ENCODE assay signal across 9 mouse cellular contexts in genomic region chr7:143013420-143014178, GRCm38 (mm10). TPM values are rescaled to one million over a fixed set of nuclear protein-coding genes. Genes with fewer than 3 reads are reported as not detected.
DNase-seq lines count a peak whose midpoint lies in the region; ATAC-seq and TF ChIP-seq lines count a peak whose summit lies in the region.
"Had no signal": no experiment of that assay in that cellular context is flagged by ENCODE, and none has a peak within 500 bp of the region (broad histone marks: within the 10 kb centered on the region; RNA-seq: fewer than 3 reads in every experiment).

No protein-coding gene starts in this region.

- no peak for TF ChIP-seq RAD21 in MEL (IDR thresholded peaks at IDR 0.05; ENCODE audit: low read depth, low read length)

- H3K79me2 ChIP-seq in MEL (ENCODE audit: control insufficient read depth, insufficient read depth, low read length, poor library complexity) = peaks cover 3% of the 10 kb centered on the region; the same call in 1 of the 2 replicates

- H3K4me3 ChIP-seq in kidney, adult 2 months (ENCODE audit: insufficient read depth, low read depth, low read length) = no peak overlapping the region
- no peak overlapping the region for H3K4me3 ChIP-seq in MEL (ENCODE audit: control insufficient read depth in 1 of 2, insufficient read depth in 1 of 2, low read depth in 2 of 2, low read length in 2 of 2)
- H3K4me3 ChIP-seq in heart, embryonic 15.5 days = no peak overlapping the region
- H3K4me3 ChIP-seq in lung, embryonic 14.5 days (ENCODE audit: low read depth, low read length) = no peak overlapping the region
- H3K4me3 ChIP-seq: neural tube, embryonic 12.5 days had no signal

- H3K4me2 ChIP-seq in heart, embryonic 15.5 days = no peak overlapping the region
- no peak overlapping the region for H3K4me2 ChIP-seq in lung, embryonic 14.5 days
- H3K4me2 ChIP-seq: neural tube, embryonic 12.5 days had no signal

- no peaks in the 10 kb centered on the region for H3K9me3 ChIP-seq in MEL (replicated peaks; ENCODE audit: insufficient read depth, low read length)
- no peaks in the 10 kb centered on the region for H3K9me3 ChIP-seq in heart, embryonic 15.5 days (replicated peaks)
- H3K9me3 ChIP-seq in lung, embryonic 14.5 days (ENCODE audit: low read depth, low read length) = no peaks in the 10 kb centered on the region
- H3K9me3 ChIP-seq: neural tube, embryonic 12.5 days had no signal

- no peaks in the 10 kb centered on the region for H3K27me3 ChIP-seq in kidney, adult 2 months (replicated peaks; ENCODE audit: control insufficient read depth, insufficient read depth, low read length)
- no peaks in the 10 kb centered on the region for H3K27me3 ChIP-seq in MEL (ENCODE audit: control insufficient read depth in 1 of 2, insufficient read depth in 2 of 2, low read length in 2 of 2)
- H3K27me3 ChIP-seq in heart, embryonic 15.5 days = no peaks in the 10 kb centered on the region
- H3K27me3 ChIP-seq in lung, embryonic 14.5 days (ENCODE audit: insufficient read depth, low read length) = no peaks in the 10 kb centered on the region
- H3K27me3 ChIP-seq: neural tube, embryonic 12.5 days had no signal

- peak; percentile 36 for DNase-seq in kidney, adult 2 months
- DNase-seq in kidney, adult 11 months = no peak
- DNase-seq in MEL (ENCODE audit: low read depth, low spot score) = peak; percentile 49
- DNase-seq in cerebellum, adult 9-10 months = peak; percentile 70
- no peak for DNase-seq in lung, embryonic 14.5 days
- peak; percentile 59 for DNase-seq in urinary bladder, postnatal 25 days (ENCODE audit: low spot score)
- DNase-seq in thymus, postnatal 4 days = no peak

- no peak for TF ChIP-seq POLR2A in kidney, adult 2 months (IDR thresholded peaks at IDR 0.05; ENCODE audit: low read depth, low read length)
- TF ChIP-seq POLR2A in MEL (IDR thresholded peaks at IDR 0.05; ENCODE audit: control insufficient read depth in 1 of 2, insufficient read depth in 1 of 2, low read depth in 1 of 2, low read length in 2 of 2, poor library complexity in 1 of 2) = peak in 1 of 2 experiments; percentile 24; a peak in 1 of 4 replicates

- 0 out of 2 replicates have a peak, but pooled peaks have one; percentile 17 for ATAC-seq in heart, embryonic 15.5 days (replicated peaks; ENCODE audit: insufficient number of reproducible peaks, insufficient read depth, low FRiP score, low read depth)
- no peak for ATAC-seq in lung, embryonic 14.5 days (ENCODE audit: insufficient read depth)

- WGBS in kidney, adult 2 months = 73% methylated on average over 8 of the region's 8 CpGs
- 63% methylated on average over 8 of the region's 8 CpGs for WGBS in heart, embryonic 15.5 days
- WGBS in lung, embryonic 14.5 days = 60% methylated on average over 8 of the region's 8 CpGs

- TF ChIP-seq EP300 in MEL (IDR thresholded peaks at IDR 0.05; ENCODE audit: low read depth in 1 of 2, low read length in 2 of 2) = 0 out of 4 replicates have a peak, but pooled peaks of 1 of the 2 experiments have one; percentile 8

- no peak overlapping the region for H3K27ac ChIP-seq in kidney, adult 2 months (ENCODE audit: insufficient read depth, low read depth, low read length)
- H3K27ac ChIP-seq in MEL (ENCODE audit: control insufficient read depth, low read depth, low read length) = peak overlapping the region; percentile 13; the same call in 1 of the 2 replicates
- H3K27ac ChIP-seq in heart, embryonic 15.5 days = peak overlapping the region; percentile 55
- peak overlapping the region; percentile 58; the same call in 1 of the 2 replicates for H3K27ac ChIP-seq in lung, embryonic 14.5 days (ENCODE audit: low read depth)
- H3K27ac ChIP-seq: neural tube, embryonic 12.5 days had no signal

- TF ChIP-seq CTCF in kidney, adult 2 months (conservative IDR thresholded peaks at IDR 0.05; ENCODE audit: insufficient read depth, insufficient read length, low read depth, low read length) = no peak
- TF ChIP-seq CTCF in MEL (IDR thresholded peaks at IDR 0.05 in 2 of 3, conservative IDR thresholded peaks at IDR 0.05 in 1 of 3; ENCODE audit: control insufficient read depth in 1 of 3, insufficient read depth in 1 of 3, low read depth in 2 of 3, low read length in 3 of 3, poor library complexity in 1 of 3, severe bottlenecking in 1 of 3) = no peak
- no peak for TF ChIP-seq CTCF in lung, embryonic 14.5 days (IDR thresholded peaks at IDR 0.05; ENCODE audit: low read depth)

- H3K9ac ChIP-seq in MEL (ENCODE audit: control insufficient read depth, low read depth, low read length, poor library complexity, severe bottlenecking) = no peak overlapping the region
- no peak overlapping the region for H3K9ac ChIP-seq in heart, embryonic 15.5 days
- H3K9ac ChIP-seq in lung, embryonic 14.5 days = no peak overlapping the region
- H3K9ac ChIP-seq: neural tube, embryonic 12.5 days had no signal

- peaks cover 10% of the 10 kb centered on the region for H3K4me1 ChIP-seq in kidney, adult 2 months (ENCODE audit: control insufficient read depth, insufficient read depth, low read length)
- peaks cover 13 to 66% of the 10 kb centered on the region in 2 experiments for H3K4me1 ChIP-seq in MEL (ENCODE audit: control insufficient read depth in 1 of 2, insufficient read depth in 2 of 2, low read length in 2 of 2)
- H3K4me1 ChIP-seq in heart, embryonic 15.5 days (replicated peaks) = peaks cover 85% of the 10 kb centered on the region
- H3K4me1 ChIP-seq in lung, embryonic 14.5 days (ENCODE audit: insufficient read depth) = peaks cover 46% of the 10 kb centered on the region

- H3K36me3 ChIP-seq in kidney, adult 2 months (ENCODE audit: control insufficient read depth, insufficient read depth, low read length) = no peaks in the 10 kb centered on the region
- peaks cover 0 to 43% of the 10 kb centered on the region in 2 experiments; a peak in 3 of 4 replicates for H3K36me3 ChIP-seq in MEL (ENCODE audit: control insufficient read depth in 1 of 2, insufficient read depth in 2 of 2, low read length in 2 of 2)
- H3K36me3 ChIP-seq in heart, embryonic 15.5 days = no peaks in the 10 kb centered on the region
- no peaks in the 10 kb centered on the region for H3K36me3 ChIP-seq in lung, embryonic 14.5 days (ENCODE audit: insufficient read depth)
- H3K36me3 ChIP-seq: neural tube, embryonic 12.5 days had no signal

TF ChIP-seq in MEL, 35 proteins besides CTCF, POLR2A, EP300 and RAD21:
- TF ChIP-seq KAT2A (conservative IDR thresholded peaks at IDR 0.05; ENCODE audit: low read depth, low read length) (no peak), SMC3 (IDR thresholded peaks at IDR 0.05; ENCODE audit: low read depth, low read length) (peak; percentile 15; the same call in 1 of the 2 replicates), POLR2AphosphoS2 (IDR thresholded peaks at IDR 0.05; ENCODE audit: low read length) (peak; percentile 8), MXI1 (IDR thresholded peaks at IDR 0.05; ENCODE audit: low read depth, low read length) (no peak), TAL1 (IDR thresholded peaks at IDR 0.05; ENCODE audit: low read length) (no peak), ETS1 (IDR thresholded peaks at IDR 0.05; ENCODE audit: low read depth, low read length) (no peak), ZMIZ1 (IDR thresholded peaks at IDR 0.05; ENCODE audit: low read depth, low read length) (peak; percentile 66; the same call in 1 of the 2 replicates), MAZ (IDR thresholded peaks at IDR 0.05; ENCODE audit: low read depth, low read length) (no peak)

RNA-seq across cellular contexts. Expression of gene Tspan32, which starts 8.8 kb away (rescaled TPM):
- 0.99 and 5.1 TPM in 2 replicates for polyA plus RNA-seq in kidney, adult 2 months (2012; rRNA removed)
- 159 and 205 TPM in 2 replicates for total RNA-seq in MEL (2012; rRNA removed)
- 100 to 1,000 TPM in 1 of 2 experiments, 10 to 100 TPM in 1; 53.5 to 212 TPM for polyA plus RNA-seq in MEL (2012; ENCODE audit: insufficient read depth in 1 of 2, insufficient read length in 2 of 2, low read depth in 1 of 2, low replicate concordance in 2 of 2, missing spikeins in 1 of 2)
- 2.4 and 3.7 TPM in 2 replicates for polyA plus RNA-seq in heart, embryonic 15.5 days (2015; fragmentation: Nextera tagmentation; extraction: Ambion mirVana)
- polyA plus RNA-seq in lung, embryonic 14.5 days (2014; fragmentation: Nextera tagmentation; extraction: Ambion mirVana) = 1.1 and 2.1 TPM in 2 replicates

RNA-seq across cellular contexts. Expression of gene Cd81, which starts 38.9 kb away (rescaled TPM):
- polyA plus RNA-seq in kidney, adult 2 months (2012; rRNA removed) = 801 and 824 TPM in 2 replicates
- total RNA-seq in MEL (2012; rRNA removed) = 86.8 and 105 TPM in 2 replicates
- 100 to 1,000 TPM in 1 of 2 experiments, not detected in 1; 133 TPM for polyA plus RNA-seq in MEL (2012; ENCODE audit: insufficient read depth in 1 of 2, insufficient read length in 2 of 2, low read depth in 1 of 2, low replicate concordance in 2 of 2, missing spikeins in 1 of 2)
- polyA plus RNA-seq in heart, embryonic 15.5 days (2015; fragmentation: Nextera tagmentation; extraction: Ambion mirVana) = 780 and 813 TPM in 2 replicates
- polyA plus RNA-seq in lung, embryonic 14.5 days (2014; fragmentation: Nextera tagmentation; extraction: Ambion mirVana) = 654 and 667 TPM in 2 replicates

RNA-seq across cellular contexts. Expression of gene Ascl2, which starts 44.5 kb away (rescaled TPM):
- 0.11 and 0.30 TPM in 2 replicates for polyA plus RNA-seq in kidney, adult 2 months (2012; rRNA removed)
- not detected in 2 replicates for total RNA-seq in MEL (2012; rRNA removed)
- polyA plus RNA-seq in MEL (2012; ENCODE audit: insufficient read depth in 1 of 2, insufficient read length in 2 of 2, low read depth in 1 of 2, low replicate concordance in 2 of 2, missing spikeins in 1 of 2) = not detected
- 0.10 and 0.95 TPM in 2 replicates for polyA plus RNA-seq in heart, embryonic 15.5 days (2015; fragmentation: Nextera tagmentation; extraction: Ambion mirVana)
- 2.2 and 3.3 TPM in 2 replicates for polyA plus RNA-seq in lung, embryonic 14.5 days (2014; fragmentation: Nextera tagmentation; extraction: Ambion mirVana)

RNA-seq across cellular contexts. Expression of gene Tssc4, which starts 55.5 kb away (rescaled TPM):
- polyA plus RNA-seq in kidney, adult 2 months (2012; rRNA removed) = 64.8 and 74.5 TPM in 2 replicates
- total RNA-seq in MEL (2012; rRNA removed) = 63.9 and 76.9 TPM in 2 replicates
- polyA plus RNA-seq in MEL (2012; ENCODE audit: insufficient read depth in 1 of 2, insufficient read length in 2 of 2, low read depth in 1 of 2, low replicate concordance in 2 of 2, missing spikeins in 1 of 2) = 10 to 100 TPM in 1 of 2 experiments, not detected in 1; 75.6 TPM
- 45.7 and 66.2 TPM in 2 replicates for polyA plus RNA-seq in heart, embryonic 15.5 days (2015; fragmentation: Nextera tagmentation; extraction: Ambion mirVana)
- 65.2 and 75.6 TPM in 2 replicates for polyA plus RNA-seq in lung, embryonic 14.5 days (2014; fragmentation: Nextera tagmentation; extraction: Ambion mirVana)

Comparison
In these comparisons a context has a peak if more than half of its experiments do, and no peak if none do; other contexts are left out.
1. DNase-seq: peak in kidney, adult 2 months (single experiment), MEL (single experiment), cerebellum, adult 9-10 months (single experiment) and urinary bladder, postnatal 25 days (single experiment); none in kidney, adult 11 months (single experiment), lung, embryonic 14.5 days (single experiment) and thymus, postnatal 4 days (single experiment).